Mouse (Mus musculus) liver, embryonic 14.5 days (tissue): ENCODE data around the gene Apba2. TPM values are rescaled to one million over a fixed set of nuclear protein-coding genes. Genes with fewer than 3 reads are reported as not detected.

Experiments used
- ATAC-seq: fragments of 200-750 bp; cut with Nextera tagmentation; 2 replicates; pipeline ENCODE4 v1.8.0; 2017; ENCODE audit warnings: moderate number of reproducible peaks, mild to moderate bottlenecking, moderate library complexity; ENCODE audit not compliant: insufficient read depth
- DNase-seq, 3 experiments: peaks; one replicate each; pipeline ENCODE4 v3.0.0-alpha.2; 2012 to 2013; ENCODE audit warnings: low read depth in 3 of 3, low spot score in 3 of 3
- H3K27ac ChIP-seq: fragments of 300-500 bp; sonication (generic); 2 replicates; pipeline ENCODE4 v1.5.1; 2014; ENCODE audit warnings: moderate library complexity, mild to moderate bottlenecking, control low read depth, inconsistent platforms
- H3K27me3 ChIP-seq: fragments of 300-500 bp; sonication (generic); 2 replicates; pipeline ENCODE4 v1.6.1; 2014; ENCODE audit warnings: mild to moderate bottlenecking, low read length, moderate library complexity; ENCODE audit not compliant: control insufficient read depth, insufficient read depth
- H3K36me3 ChIP-seq: fragments of 300-500 bp; sonication (generic); replicated peaks from 2 replicates; pipeline ENCODE4 v1.6.1; 2014; ENCODE audit warnings: low read depth; ENCODE audit not compliant: control insufficient read depth, insufficient read depth
- H3K4me1 ChIP-seq, 2 experiments: fragments of 200-500 bp in 1 of 2; fragments of 300-500 bp in 1 of 2; sonication (generic) in 1 of 2; replicated peaks; 2 replicates each; pipeline ENCODE4 v1.6.1; 2012 to 2014; ENCODE audit warnings: antibody characterized with exemption in 1 of 2, inconsistent platforms in 1 of 2, low read length in 1 of 2; ENCODE audit not compliant: control insufficient read depth in 2 of 2, insufficient read depth in 2 of 2
- H3K4me2 ChIP-seq: fragments of 300-500 bp; sonication (generic); 2 replicates; pipeline ENCODE4 v1.6.1; 2014; ENCODE audit warnings: low read depth, mild to moderate bottlenecking, control low read depth, moderate library complexity
- H3K4me3 ChIP-seq, 2 experiments: fragments of 200-500 bp in 1 of 2; fragments of 300-500 bp in 1 of 2; sonication (generic) in 1 of 2; 2 replicates each; pipeline ENCODE4 v1.5.1; 2012 to 2014; ENCODE audit warnings: low read depth in 2 of 2, low read length in 2 of 2, mild to moderate bottlenecking in 2 of 2, control low read depth in 1 of 2, inconsistent platforms in 1 of 2, moderate library complexity in 1 of 2; ENCODE audit not compliant: insufficient read depth in 1 of 2
- H3K9ac ChIP-seq: fragments of 300-500 bp; sonication (generic); replicated peaks from 2 replicates; pipeline ENCODE4 v1.6.1; 2014; ENCODE audit warnings: mild to moderate bottlenecking, control low read depth, moderate library complexity
- H3K9me3 ChIP-seq: fragments of 300-500 bp; sonication (generic); 2 replicates; pipeline ENCODE4 v1.6.1; 2016; ENCODE audit warnings: low read length, mixed read lengths; ENCODE audit not compliant: control insufficient read depth
- CTCF ChIP-seq: IDR thresholded peaks from 2 replicates; pipeline ENCODE4 v1.5.1; 2016; ENCODE audit warnings: antibody characterized with exemption, low read depth, control low read depth
- EP300 ChIP-seq: IDR thresholded peaks from 2 replicates; pipeline ENCODE4 v1.6.1; 2016; ENCODE audit warnings: antibody characterized with exemption, low read depth
- WGBS: fragments of 180-500 bp; shearing (Covaris S2); extraction: QIAGEN DNeasy Blood & Tissue Kit; methylation state at CpG from one replicate; pipeline ENCODE4 v1.1.7; 2014; ENCODE audit not compliant: insufficient replicate concordance; 5-methylcytosine and 5-hydroxymethylcytosine counted together
- polyA plus RNA-seq, 2 experiments: library from polyadenylated mRNA; depleted of rRNA in 1 of 2; stranded (reverse) in 1 of 2; unstranded in 1 of 2; fragments of >200 nt; fragmentation: Nextera tagmentation in 1 of 2; extraction: Ambion mirVana in 1 of 2; gene quantifications; 2 replicates each; pipeline versions ENCODE4 v1.2.1 to v1.2.3; 2012 to 2014

Apba2 gene
- polyA plus RNA-seq, 2 experiments, result 0.02 TPM; not detected in 1

DNA sequence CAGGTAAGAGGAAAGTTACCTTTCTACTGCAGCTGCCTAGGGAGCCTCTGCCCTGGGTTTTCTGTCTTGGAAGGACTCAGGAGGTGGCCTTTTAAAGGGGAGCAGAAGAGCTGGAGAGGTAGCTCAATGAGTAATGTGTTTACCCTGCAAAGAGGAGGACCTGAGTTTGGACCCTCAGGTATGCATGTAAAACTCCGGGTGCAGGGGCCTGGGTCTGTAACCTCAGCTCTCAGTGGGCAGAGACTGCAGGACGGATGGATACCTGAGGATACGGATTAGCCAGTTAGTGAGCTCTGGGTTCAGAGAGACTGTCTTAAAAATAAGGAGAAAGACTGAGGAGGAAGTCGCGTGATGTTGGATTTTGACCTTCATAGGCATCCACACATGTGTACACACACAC is 132.4 kb downstream of the Apba2 start:
- Histone ChIP-seq H3K27me3 (no peaks in the 10 kb centered on the region), H3K4me3 (no peak overlapping the region), H3K4me2 (no peak overlapping the region), H3K27ac (no peak overlapping the region), H3K4me1 (peaks cover 0 to 9% of the 10 kb centered on the region in 2 experiments; a peak in 2 of 4 replicates), H3K9me3 (no peaks in the 10 kb centered on the region), H3K36me3 (no peaks in the 10 kb centered on the region), H3K9ac (no peak overlapping the region)
- TF ChIP-seq EP300 (no peak), CTCF (no peak)
- 59% methylated on average over 5 of the region's 5 CpGs for WGBS
- DNase-seq (no peak), ATAC-seq (no peak)

GRCm38 (mm10) chr7:64634482-64634881 is 133.0 kb downstream of the Apba2 start:
- H3K9ac ChIP-seq, result no peak overlapping the region
- H3K27ac ChIP-seq, result no peak overlapping the region
- H3K27me3 ChIP-seq, result no peaks in the 10 kb centered on the region
- ATAC-seq (no peak), DNase-seq (no peak)
- no peaks in the 10 kb centered on the region for H3K36me3 ChIP-seq
- TF ChIP-seq EP300, result no peak
- no peak for TF ChIP-seq CTCF
- H3K4me2 ChIP-seq, result no peak overlapping the region
- H3K9me3 ChIP-seq, result no peaks in the 10 kb centered on the region
- no peak overlapping the region for H3K4me3 ChIP-seq
- peaks cover 0 to 9% of the 10 kb centered on the region in 2 experiments; a peak in 2 of 4 replicates for H3K4me1 ChIP-seq

DNA sequence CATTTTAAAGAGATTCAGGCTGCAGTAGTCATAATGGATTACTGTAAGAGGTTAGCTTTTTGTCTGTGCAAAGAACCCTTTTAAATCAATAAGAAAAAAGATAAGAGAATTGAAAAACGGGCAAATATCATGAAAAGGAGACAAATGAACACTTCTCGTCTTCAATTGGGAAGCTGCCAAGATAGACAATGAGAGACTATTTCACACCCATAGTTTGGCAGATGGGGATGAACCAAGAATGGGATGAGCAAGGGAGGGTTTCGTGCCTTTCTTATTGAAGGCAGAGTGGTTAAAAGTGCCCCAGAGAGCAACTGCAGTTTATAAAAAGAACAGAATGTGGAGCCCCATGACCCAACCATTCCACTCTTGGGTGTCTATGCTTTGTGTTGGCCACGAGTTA is 137.4 kb downstream of the Apba2 start:
- Histone ChIP-seq H3K4me2 (no peak overlapping the region), H3K36me3 (no peaks in the 10 kb centered on the region), H3K9me3 (no peaks in the 10 kb centered on the region), H3K27ac (no peak overlapping the region), H3K4me3 (no peak overlapping the region), H3K4me1 (0 out of 4 replicates have a peak, but pooled peaks cover 0 to 2% of the 10 kb centered on the region in 2 experiments), H3K27me3 (no peaks in the 10 kb centered on the region), H3K9ac (no peak overlapping the region)
- DNase-seq (no peak), ATAC-seq (no peak)
- WGBS, result 44% methylated on average over 4 of the region's 4 CpGs
- TF ChIP-seq EP300 (no peak), CTCF (no peak)

- 0 out of 4 replicates have a peak, but pooled peaks cover 0 to 2% of the 10 kb centered on the region in 2 experiments for H3K4me1 ChIP-seq
Measured at GRCm38 (mm10) chr7:64640651-64641050, 139.1 kb downstream of the Apba2 start.

GRCm38 (mm10) chr7:64642903-64643302 is 141.4 kb downstream of the Apba2 start:
- no peak overlapping the region for H3K9ac ChIP-seq
- ATAC-seq (no peak), DNase-seq (no peak)
- no peak overlapping the region for H3K4me2 ChIP-seq
- H3K9me3 ChIP-seq, result no peaks in the 10 kb centered on the region
- WGBS, result 21% methylated on average over 1 of the region's 1 CpGs
- no peak overlapping the region for H3K27ac ChIP-seq
- no peaks in the 10 kb centered on the region for H3K27me3 ChIP-seq
- 0 out of 4 replicates have a peak, but pooled peaks cover 0 to 2% of the 10 kb centered on the region in 2 experiments for H3K4me1 ChIP-seq
- no peak overlapping the region for H3K4me3 ChIP-seq
- no peak for TF ChIP-seq EP300
- no peak for TF ChIP-seq CTCF
- no peaks in the 10 kb centered on the region for H3K36me3 ChIP-seq

More at GRCm38 (mm10) chr7:64640651-64641050, 139.1 kb downstream of the Apba2 start:
- TF ChIP-seq CTCF, result no peak
- no peak for TF ChIP-seq EP300
- Histone ChIP-seq H3K36me3 (no peaks in the 10 kb centered on the region), H3K4me3 (no peak overlapping the region), H3K4me2 (no peak overlapping the region), H3K9me3 (no peaks in the 10 kb centered on the region), H3K9ac (no peak overlapping the region), H3K27me3 (no peaks in the 10 kb centered on the region), H3K27ac (no peak overlapping the region)
- WGBS, result 75% methylated on average over 3 of the region's 3 CpGs
- ATAC-seq (no peak), DNase-seq (no peak)
